Mouse (Mus musculus): Measurements from ENCODE around the gene Zbtb20. TPM values are rescaled to one million over a fixed set of nuclear protein-coding genes. Genes with fewer than 3 reads are reported as not detected.

Gene Zbtb20
- polyA plus RNA-seq, 1 experiment, result 14.7 TPM

DNA sequence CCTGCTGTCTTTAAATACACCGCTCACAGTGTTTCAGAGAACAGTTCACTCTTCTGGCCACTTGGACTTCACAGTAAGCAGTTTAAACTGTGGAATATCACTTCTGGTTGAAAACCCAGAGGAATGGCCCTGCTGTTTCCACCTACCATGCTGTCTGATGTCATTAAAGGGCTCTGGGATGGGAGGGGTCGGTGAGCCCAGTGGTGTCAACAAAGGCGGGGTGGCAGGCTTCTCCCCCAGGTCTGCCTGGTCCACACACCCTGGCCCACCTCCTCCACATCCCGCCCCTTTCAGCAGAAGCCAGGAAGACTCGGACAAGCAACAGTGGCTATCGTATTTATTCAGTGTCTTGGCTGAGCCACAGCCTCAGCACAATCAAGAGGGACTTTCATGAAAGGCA lies 743.6 kb downstream of the Zbtb20 start:
- H3K27ac ChIP-seq (ENCODE audit: insufficient read depth, low read depth, low read length), result no peak overlapping the region
- no peak for TF ChIP-seq POLR2A (IDR thresholded peaks at IDR 0.05; ENCODE audit: borderline replicate concordance, low read depth, low read length)
- no peak for TF ChIP-seq CTCF (IDR thresholded peaks at IDR 0.05; ENCODE audit: low read depth, low read length)
- H3K4me3 ChIP-seq (ENCODE audit: insufficient read depth, low read length), result no peak overlapping the region
- H3K4me1 ChIP-seq (ENCODE audit: control insufficient read depth, insufficient read depth, low read length), result no peaks in the 10 kb centered on the region

GRCm38 (mm10) chr16:43620359-43620758 lies 744.7 kb downstream of the Zbtb20 start:
- no peak overlapping the region for H3K27ac ChIP-seq (ENCODE audit: insufficient read depth, low read depth, low read length)

GRCm38 (mm10) chr16:43623315-43624000 lies 747.8 kb downstream of the Zbtb20 start:
- TF ChIP-seq POLR2A (IDR thresholded peaks at IDR 0.05; ENCODE audit: borderline replicate concordance, low read depth, low read length) (no peak), CTCF (IDR thresholded peaks at IDR 0.05; ENCODE audit: low read depth, low read length) (no peak)
- peaks cover 9% of the 10 kb centered on the region for H3K4me1 ChIP-seq (ENCODE audit: control insufficient read depth, insufficient read depth, low read length)
- no peak overlapping the region for H3K4me3 ChIP-seq (ENCODE audit: insufficient read depth, low read length)
- no peak overlapping the region for H3K27ac ChIP-seq (ENCODE audit: insufficient read depth, low read depth, low read length)

More at GRCm38 (mm10) chr16:43620359-43620758, 744.7 kb downstream of the Zbtb20 start:
- peaks cover 9% of the 10 kb centered on the region for H3K4me1 ChIP-seq (ENCODE audit: control insufficient read depth, insufficient read depth, low read length)
- H3K4me3 ChIP-seq (ENCODE audit: insufficient read depth, low read length), result no peak overlapping the region
- TF ChIP-seq POLR2A (IDR thresholded peaks at IDR 0.05; ENCODE audit: borderline replicate concordance, low read depth, low read length), result no peak
- TF ChIP-seq CTCF (IDR thresholded peaks at IDR 0.05; ENCODE audit: low read depth, low read length), result no peak

DNA sequence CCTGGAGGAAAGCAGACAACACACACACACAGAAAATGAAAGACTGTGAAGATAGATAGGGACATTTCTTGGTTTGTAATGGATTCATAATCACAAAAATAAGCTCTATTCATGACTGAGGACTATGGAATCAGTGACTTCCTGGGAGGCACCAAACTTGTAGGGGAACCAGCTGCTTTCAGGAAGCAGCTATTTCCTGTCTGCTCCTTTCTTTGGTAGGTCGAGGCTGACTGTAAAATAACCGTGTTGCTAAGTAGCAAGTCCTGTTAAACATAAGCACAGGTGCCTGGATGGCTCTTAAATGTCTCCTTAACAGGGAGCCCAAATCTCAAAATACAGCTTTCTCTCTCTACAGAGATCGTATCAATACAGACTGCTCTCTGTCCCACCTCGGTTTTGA lies 749.2 kb downstream of the Zbtb20 start:
- Histone ChIP-seq H3K4me3 (ENCODE audit: insufficient read depth, low read length) (no peak overlapping the region), H3K4me1 (ENCODE audit: control insufficient read depth, insufficient read depth, low read length) (peaks cover 9% of the 10 kb centered on the region), H3K27ac (ENCODE audit: insufficient read depth, low read depth, low read length) (no peak overlapping the region)
- TF ChIP-seq POLR2A (IDR thresholded peaks at IDR 0.05; ENCODE audit: borderline replicate concordance, low read depth, low read length), result no peak
- TF ChIP-seq CTCF (IDR thresholded peaks at IDR 0.05; ENCODE audit: low read depth, low read length), result no peak

DNA sequence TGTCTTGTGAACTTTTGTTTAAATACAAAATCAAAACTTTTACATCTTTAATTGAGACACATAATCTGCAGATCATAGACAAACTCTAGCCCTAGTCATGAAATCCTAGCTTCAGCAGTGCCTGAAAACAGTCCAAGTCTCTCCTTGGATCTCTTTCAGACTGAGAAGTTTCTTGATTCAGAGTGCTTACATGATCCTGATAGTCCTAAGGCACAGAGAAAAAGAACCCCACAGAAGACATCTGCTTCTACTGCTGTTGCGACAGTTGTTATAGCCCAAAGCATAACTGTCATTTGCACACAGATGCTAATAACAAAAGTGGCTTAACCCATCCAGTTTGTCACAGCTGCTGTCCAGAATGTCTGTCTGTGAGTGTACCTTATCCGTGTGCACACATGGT lies 749.6 kb downstream of the Zbtb20 start:
- TF ChIP-seq POLR2A (IDR thresholded peaks at IDR 0.05; ENCODE audit: borderline replicate concordance, low read depth, low read length) (no peak), CTCF (IDR thresholded peaks at IDR 0.05; ENCODE audit: low read depth, low read length) (no peak)
- Histone ChIP-seq H3K4me3 (ENCODE audit: insufficient read depth, low read length) (no peak overlapping the region), H3K27ac (ENCODE audit: insufficient read depth, low read depth, low read length) (no peak overlapping the region), H3K4me1 (ENCODE audit: control insufficient read depth, insufficient read depth, low read length) (peaks cover 9% of the 10 kb centered on the region)

GRCm38 (mm10) chr16:43625956-43626355 lies 750.3 kb downstream of the Zbtb20 start:
- Histone ChIP-seq H3K4me3 (ENCODE audit: insufficient read depth, low read length) (no peak overlapping the region), H3K4me1 (ENCODE audit: control insufficient read depth, insufficient read depth, low read length) (peaks cover 9% of the 10 kb centered on the region)
- TF ChIP-seq CTCF (IDR thresholded peaks at IDR 0.05; ENCODE audit: low read depth, low read length) (no peak), POLR2A (IDR thresholded peaks at IDR 0.05; ENCODE audit: borderline replicate concordance, low read depth, low read length) (no peak)

DNA sequence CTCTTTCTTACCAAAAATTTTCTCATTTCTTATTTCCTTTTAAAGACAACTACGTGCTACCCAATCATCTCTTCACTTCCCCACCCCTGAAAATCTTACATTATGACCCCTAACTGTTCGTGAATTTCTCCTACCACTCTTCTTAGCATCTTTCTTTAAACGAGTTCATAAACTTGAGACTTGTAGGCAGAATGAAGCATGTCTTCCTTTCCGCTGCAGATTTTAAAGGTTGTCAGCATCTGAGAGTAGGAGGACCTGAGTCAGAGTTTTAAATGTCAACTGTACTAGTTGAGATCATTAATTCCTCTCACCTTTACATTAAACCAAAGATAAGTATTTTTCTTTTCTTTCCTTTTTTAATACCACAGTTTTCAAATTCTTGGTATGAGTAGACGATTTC lies 753.0 kb downstream of the Zbtb20 start:
- TF ChIP-seq CTCF (IDR thresholded peaks at IDR 0.05; ENCODE audit: low read depth, low read length), result no peak
- no peak for TF ChIP-seq POLR2A (IDR thresholded peaks at IDR 0.05; ENCODE audit: borderline replicate concordance, low read depth, low read length)
- Histone ChIP-seq H3K4me1 (ENCODE audit: control insufficient read depth, insufficient read depth, low read length) (peaks cover 9% of the 10 kb centered on the region), H3K4me3 (ENCODE audit: insufficient read depth, low read length) (no peak overlapping the region), H3K27ac (ENCODE audit: insufficient read depth, low read depth, low read length) (no peak overlapping the region)

More at GRCm38 (mm10) chr16:43625956-43626355, 750.3 kb downstream of the Zbtb20 start:
- no peak overlapping the region for H3K27ac ChIP-seq (ENCODE audit: insufficient read depth, low read depth, low read length)

GRCm38 (mm10) chr16:43631758-43632157 lies 756.1 kb downstream of the Zbtb20 start:
- no peaks in the 10 kb centered on the region for H3K4me1 ChIP-seq (ENCODE audit: control insufficient read depth, insufficient read depth, low read length)
- TF ChIP-seq CTCF (IDR thresholded peaks at IDR 0.05; ENCODE audit: low read depth, low read length) (no peak), POLR2A (IDR thresholded peaks at IDR 0.05; ENCODE audit: borderline replicate concordance, low read depth, low read length) (no peak)

GRCm38 (mm10) chr16:43634037-43634436 lies 758.4 kb downstream of the Zbtb20 start:
- H3K27ac ChIP-seq (ENCODE audit: insufficient read depth, low read depth, low read length), result no peak overlapping the region
- H3K4me1 ChIP-seq (ENCODE audit: control insufficient read depth, insufficient read depth, low read length), result no peaks in the 10 kb centered on the region
- TF ChIP-seq POLR2A (IDR thresholded peaks at IDR 0.05; ENCODE audit: borderline replicate concordance, low read depth, low read length), result no peak
- no peak for TF ChIP-seq CTCF (IDR thresholded peaks at IDR 0.05; ENCODE audit: low read depth, low read length)
- H3K4me3 ChIP-seq (ENCODE audit: insufficient read depth, low read length), result no peak overlapping the region

More at GRCm38 (mm10) chr16:43631758-43632157, 756.1 kb downstream of the Zbtb20 start:
- H3K4me3 ChIP-seq (ENCODE audit: insufficient read depth, low read length), result no peak overlapping the region
- H3K27ac ChIP-seq (ENCODE audit: insufficient read depth, low read depth, low read length), result no peak overlapping the region

GRCm38 (mm10) chr16:43637241-43637640 lies 761.6 kb downstream of the Zbtb20 start:
- H3K27ac ChIP-seq (ENCODE audit: insufficient read depth, low read depth, low read length), result no peak overlapping the region
- H3K4me3 ChIP-seq (ENCODE audit: insufficient read depth, low read length), result no peak overlapping the region
- peaks cover 2% of the 10 kb centered on the region; the same call in 1 of the 2 replicates for H3K4me1 ChIP-seq (ENCODE audit: control insufficient read depth, insufficient read depth, low read length)
- TF ChIP-seq POLR2A (IDR thresholded peaks at IDR 0.05; ENCODE audit: borderline replicate concordance, low read depth, low read length) (no peak), CTCF (IDR thresholded peaks at IDR 0.05; ENCODE audit: low read depth, low read length) (no peak)

All from bone marrow macrophage, adult 2 months (primary cell).